Mouse (Mus musculus): ENCODE data around the gene Cbr2.

The Cbr2 gene

DNA sequence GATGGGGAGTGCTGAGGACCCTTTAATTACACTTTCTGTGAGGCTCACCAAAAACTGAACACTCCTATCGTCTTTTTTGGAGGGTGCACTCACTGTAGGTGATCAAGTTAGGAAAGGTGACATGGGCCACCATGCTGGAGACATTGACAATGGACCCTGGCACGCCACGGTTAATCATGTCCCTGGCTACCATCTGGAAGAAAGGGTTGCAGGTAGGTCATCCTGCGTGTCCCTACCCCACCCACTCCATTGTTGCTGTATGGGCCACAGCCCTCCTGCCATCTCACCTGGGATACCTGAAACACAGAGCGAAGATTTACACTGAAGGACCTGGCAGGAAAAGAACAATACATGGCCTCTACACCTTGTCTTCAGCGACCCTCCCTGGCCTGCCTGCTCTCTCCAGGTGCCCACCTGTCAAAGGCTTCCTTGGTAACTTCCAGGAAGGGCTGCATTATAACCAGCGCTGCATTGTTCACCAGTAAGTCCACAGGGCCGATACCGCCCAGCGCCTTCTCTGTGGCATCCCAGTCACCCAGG is 1.5 kb downstream of the Cbr2 start:
- no peak for DNase-seq

- peak; percentile 41 to 45 for DNase-seq
Observed at GRCm38 (mm10) chr11:120729432-120730050, 2.4 kb downstream of the Cbr2 start.

GRCm38 (mm10) chr11:120728530-120729240 is 3.2 kb downstream of the Cbr2 start:
- peak in 1 of 2 experiments; percentile 7 for DNase-seq

- no peak for DNase-seq
Observed at GRCm38 (mm10) chr11:120727564-120727963, 4.3 kb downstream of the Cbr2 start.

- DNase-seq = peak; percentile 84 to 86
Observed at GRCm38 (mm10) chr11:120727169-120727527, 4.8 kb downstream of the Cbr2 start, which contains the start of gene Dcxr. Gene Dcxr (minus strand): TSS chr11:120727281.

DNA sequence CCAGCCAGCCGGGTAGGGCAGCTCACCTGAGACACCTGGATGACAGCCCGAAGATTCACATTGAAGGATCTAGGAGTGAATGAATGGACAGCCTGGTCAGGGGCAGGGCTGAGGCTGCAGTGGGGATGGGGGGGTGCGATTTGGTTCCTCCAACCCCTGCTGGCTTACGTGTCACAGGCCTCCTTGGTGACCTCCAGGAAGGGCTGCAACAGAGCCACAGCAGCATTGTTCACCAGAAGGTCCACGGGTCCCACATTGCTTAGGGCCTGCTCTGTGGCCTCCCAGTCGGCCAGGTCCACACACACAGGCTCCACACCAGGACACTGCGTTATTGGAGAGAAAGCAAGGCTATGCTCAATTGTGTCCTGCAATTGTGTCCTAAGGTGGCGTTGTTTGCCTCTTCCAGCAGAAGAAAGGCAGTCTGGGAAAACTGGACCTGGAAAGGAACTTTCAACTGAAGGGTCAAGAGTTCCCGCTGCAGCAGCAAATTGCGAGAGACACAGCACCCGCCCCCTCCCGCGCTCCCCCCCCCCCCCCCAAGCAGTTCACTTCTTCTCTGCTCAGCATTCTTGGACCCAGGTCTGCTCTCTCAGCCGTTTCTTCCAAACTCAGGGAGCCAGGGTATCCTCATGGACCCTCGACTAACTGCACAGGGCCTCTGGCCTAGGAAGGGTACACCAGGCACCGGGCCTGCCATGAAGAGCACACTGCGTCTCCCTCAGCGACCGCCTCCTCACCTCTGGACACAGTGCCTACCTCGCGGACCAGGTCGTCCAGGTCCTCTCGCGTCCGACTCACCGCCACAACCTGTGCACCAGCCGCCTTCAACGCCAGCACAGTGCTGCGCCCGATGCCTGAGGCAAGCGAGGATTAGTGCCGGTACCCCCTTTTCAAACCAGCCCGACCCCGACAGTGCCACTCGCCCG is 5.4 kb downstream of the Cbr2 start:
- no peak for DNase-seq

GRCm38 (mm10) chr11:120723509-120723908 is 8.4 kb downstream of the Cbr2 start:
- no peak for DNase-seq

DNA sequence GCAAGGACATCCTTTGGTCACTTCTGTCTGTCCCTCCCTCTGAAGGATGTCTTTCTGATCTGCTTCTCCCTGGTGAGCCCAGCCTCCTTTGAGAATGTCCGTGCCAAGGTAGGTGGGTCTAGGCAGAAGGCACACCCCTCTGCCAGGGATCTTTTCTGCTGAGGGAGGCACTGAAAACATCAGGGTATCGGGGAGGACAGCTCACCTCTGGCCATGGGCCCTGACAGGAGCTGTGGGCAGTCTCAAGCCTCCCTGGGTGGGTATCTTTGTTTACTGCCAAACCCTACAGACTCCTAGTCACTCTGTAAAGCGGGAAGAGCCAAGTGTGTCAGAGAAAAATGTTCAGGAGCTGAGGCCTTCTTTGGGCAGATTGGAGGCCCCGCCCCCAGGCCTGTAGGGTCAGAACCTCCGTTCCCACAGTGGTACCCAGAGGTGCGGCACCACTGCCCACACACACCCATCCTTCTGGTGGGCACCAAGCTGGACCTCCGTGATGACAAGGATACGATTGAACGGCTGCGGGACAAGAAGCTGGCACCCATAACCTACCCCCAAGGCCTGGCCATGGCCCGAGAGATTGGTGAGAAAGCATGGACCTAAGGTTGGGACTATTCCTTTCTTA is 9.0 kb downstream of the Cbr2 start:
- peak in 1 of 2 experiments; percentile 10 for DNase-seq

DNA sequence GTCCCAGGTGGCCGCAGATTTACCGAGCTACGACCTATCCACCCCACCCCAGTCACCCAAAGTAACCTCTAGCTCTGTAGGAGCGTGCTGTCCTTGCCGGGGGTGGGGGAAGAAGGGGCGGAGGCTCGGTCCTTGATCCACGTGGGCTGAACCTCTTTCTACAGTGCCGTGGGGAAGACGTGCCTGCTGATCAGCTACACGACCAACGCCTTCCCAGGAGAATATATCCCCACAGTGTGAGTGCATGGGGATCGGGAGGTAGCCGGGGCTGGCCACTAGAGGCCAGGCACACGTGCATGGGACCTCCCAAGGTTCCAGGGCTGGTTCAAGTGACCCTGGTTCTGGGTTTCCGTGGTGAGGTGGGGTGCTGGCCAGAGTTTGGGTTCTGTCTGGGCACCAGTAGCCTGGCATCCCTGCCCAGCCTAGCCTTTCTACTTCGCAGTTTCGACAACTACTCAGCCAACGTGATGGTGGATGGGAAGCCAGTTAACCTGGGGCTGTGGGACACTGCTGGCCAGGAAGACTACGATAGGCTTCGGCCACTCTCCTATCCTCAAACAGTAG is 9.8 kb downstream of the Cbr2 start:
- no peak for DNase-seq

DNA sequence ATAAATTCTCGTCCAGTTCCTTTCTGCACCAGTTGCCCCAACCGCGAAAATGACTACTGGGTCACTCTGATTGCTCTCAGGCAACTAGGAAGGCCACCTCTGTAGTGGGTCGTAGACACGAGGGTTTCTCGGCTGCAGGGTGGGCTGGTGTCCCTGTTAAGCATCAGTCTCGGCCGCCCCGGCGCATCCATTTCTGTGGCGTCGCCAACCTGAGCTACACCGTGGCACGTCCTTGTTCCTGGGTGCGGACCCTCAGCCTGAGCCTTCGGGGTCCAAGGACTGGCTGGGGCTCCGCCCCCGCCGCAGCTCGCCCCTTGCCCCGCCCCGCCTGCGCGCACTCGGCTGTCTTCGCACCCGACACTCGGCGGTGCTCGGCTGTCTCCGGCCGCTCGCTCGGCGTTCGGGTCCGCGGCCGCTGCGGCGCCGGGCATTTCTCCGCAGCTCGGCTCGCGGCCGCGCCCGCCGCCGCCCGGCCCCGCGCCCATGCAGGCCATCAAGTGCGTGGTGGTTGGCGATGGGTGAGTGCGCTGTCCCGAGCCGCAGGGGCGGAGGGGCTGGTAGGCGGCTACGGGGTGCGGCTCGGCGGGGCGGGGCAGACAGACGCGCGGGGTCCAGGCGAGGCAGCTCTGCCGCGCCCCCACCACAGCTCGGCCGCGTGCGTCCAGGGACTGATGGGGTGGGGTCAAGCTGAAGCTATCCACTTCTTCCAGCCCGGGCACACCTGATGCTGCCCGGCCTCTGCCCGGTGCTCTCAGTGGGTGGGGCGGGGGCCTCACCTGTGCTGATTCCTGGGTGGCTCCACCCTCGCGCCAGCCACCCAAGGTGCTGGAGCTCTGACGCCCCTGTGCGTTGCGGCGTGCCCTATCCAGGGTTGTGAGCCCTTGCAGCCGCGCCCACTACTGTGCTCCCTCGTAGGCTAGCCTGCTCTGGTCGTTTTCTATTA is 10.5 kb downstream of the Cbr2 start, which contains the start of gene Rac3:
Gene Rac3, plus strand, starts transcription at position 347 of the 943 bp plus-strand sequence.
- peak; percentile 90 to 93 for DNase-seq

- peak; percentile 96 to 98 for DNase-seq
Observed at GRCm38 (mm10) chr11:120720450-120720849, 11.5 kb downstream of the Cbr2 start.

DNA sequence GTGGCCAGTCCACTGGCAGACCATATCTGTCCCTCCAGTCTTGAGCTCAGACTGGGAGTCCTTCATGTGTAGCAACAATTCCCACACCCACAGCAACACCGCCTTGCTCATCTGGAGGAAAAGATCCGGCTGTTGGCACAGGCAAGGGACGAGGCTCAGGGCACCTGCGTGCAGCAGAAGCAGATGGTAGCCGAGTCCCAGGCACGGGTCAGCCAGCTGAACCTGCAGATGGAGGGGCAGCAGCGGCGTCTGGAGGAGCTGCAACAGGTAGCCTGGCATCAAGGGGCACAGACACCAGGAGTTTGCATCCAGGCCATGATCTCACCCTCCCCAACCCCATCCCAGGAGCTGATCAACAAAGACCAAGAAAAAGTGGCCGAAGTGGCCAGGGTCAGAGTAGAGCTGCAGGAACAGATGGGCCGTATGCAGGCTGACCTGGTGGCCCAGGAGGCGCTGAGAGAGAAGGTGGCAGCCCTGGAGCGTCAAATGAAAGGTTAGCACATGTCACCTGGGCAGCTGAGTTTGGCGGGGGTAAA is 12.0 kb downstream of the Cbr2 start:
- peak; percentile 40 to 45 for DNase-seq

GRCm38 (mm10) chr11:120719242-120719641 is 12.7 kb downstream of the Cbr2 start:
- peak; percentile 46 to 59 for DNase-seq

DNA sequence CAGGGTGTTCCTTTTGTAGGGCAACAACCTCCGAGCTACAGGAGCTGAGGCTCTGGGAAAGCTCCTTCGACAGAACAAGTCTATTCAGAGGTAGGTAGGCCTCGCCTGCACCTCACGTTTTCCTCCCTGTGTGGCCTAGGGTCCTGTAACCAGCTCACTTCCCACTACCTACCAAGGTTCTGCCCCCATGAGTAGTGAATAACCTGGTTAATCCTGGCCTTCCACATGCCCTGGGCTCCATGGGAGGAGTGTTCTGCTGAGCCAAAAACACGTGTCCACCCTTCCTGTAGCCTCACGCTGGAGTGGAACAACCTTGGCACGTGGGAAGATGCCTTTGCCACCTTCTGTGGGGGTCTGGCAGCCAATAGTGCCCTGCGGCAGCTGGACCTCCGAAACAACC is 16.8 kb downstream of the Cbr2 start:
- no peak for DNase-seq

- no peak for DNase-seq
Observed at GRCm38 (mm10) chr11:120714546-120714945, 17.4 kb downstream of the Cbr2 start.

GRCm38 (mm10) chr11:120713580-120714518 is 18.1 kb downstream of the Cbr2 start, which contains the start of the genes Cenpx and Lrrc45:
Gene Cenpx (minus strand): TSS chr11:120713738.
Gene Lrrc45 (plus strand): TSS chr11:120713925.
- peak; percentile 97 to 98 for DNase-seq

GRCm38 (mm10) chr11:120712771-120713568 is 18.9 kb downstream of the Cbr2 start:
- DNase-seq = peak; percentile 72 to 78

DNA sequence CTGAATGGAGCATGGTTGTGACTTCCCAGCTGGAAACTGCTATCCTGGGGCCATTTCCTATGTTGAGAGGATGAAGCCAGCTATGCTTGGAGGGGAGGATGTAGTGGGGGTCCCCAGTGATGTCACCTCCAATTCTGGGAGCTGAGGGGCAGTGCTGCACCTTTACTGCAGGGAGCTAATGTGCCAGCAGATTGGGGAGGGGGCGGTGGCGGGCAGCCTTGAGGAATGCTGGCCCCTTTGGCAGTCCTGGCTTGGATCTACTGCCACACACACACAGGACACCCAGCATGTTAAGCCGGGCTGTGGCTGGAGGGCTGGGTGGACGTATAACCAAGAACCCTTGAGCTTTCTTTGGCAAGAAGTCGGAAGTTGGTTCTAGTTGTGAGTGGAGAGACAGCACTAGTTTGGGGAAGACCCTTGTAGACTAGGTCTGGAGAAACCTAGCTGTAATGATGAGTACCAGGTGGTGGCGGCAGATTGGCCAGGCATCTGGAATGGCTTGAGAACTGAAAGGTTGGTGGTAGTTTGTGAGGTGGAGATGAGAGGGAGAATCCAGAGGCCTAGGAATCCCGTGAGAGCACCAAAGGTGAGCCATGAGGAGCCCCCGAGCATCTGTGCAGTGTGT is 19.8 kb downstream of the Cbr2 start:
- no peak for DNase-seq

All from cerebellum, postnatal 10 days (tissue).